Mouse (Mus musculus) hindbrain, embryonic 10.5 days (tissue): ENCODE data around the gene Cxadr. TPM values are rescaled to one million over a fixed set of nuclear protein-coding genes. Genes with fewer than 3 reads are reported as not detected.

Source experiments
- DNase-seq: peaks from one replicate; pipeline ENCODE4 v3.0.0-alpha.2; 2017; ENCODE audit warnings: low spot score
- H3K27ac ChIP-seq: fragments of 300-500 bp; sonication (generic); 2 replicates; pipeline ENCODE4 v1.5.1; 2016; ENCODE audit warnings: mild to moderate bottlenecking, moderate library complexity
- H3K27me3 ChIP-seq: fragments of 300-500 bp; sonication (generic); 2 replicates; pipeline ENCODE4 v1.6.1; 2016; ENCODE audit warnings: mild to moderate bottlenecking; ENCODE audit not compliant: poor library complexity, insufficient read depth, severe bottlenecking
- H3K36me3 ChIP-seq: fragments of 300-500 bp; sonication (generic); 2 replicates; pipeline ENCODE4 v1.6.1; 2016; ENCODE audit warnings: mild to moderate bottlenecking, moderate library complexity
- H3K4me1 ChIP-seq: fragments of 300-500 bp; sonication (generic); replicated peaks from 2 replicates; pipeline ENCODE4 v1.6.1; 2016; ENCODE audit warnings: mild to moderate bottlenecking
- H3K4me3 ChIP-seq: fragments of 300-500 bp; sonication (generic); 2 replicates; pipeline ENCODE4 v1.5.1; 2016; ENCODE audit warnings: mild to moderate bottlenecking, moderate library complexity
- H3K9me3 ChIP-seq: fragments of 300-500 bp; sonication (generic); 2 replicates; pipeline ENCODE4 v1.6.1; 2016; ENCODE audit warnings: mild to moderate bottlenecking, moderate library complexity
- WGBS: fragments of 180-500 bp; shearing (Covaris S2); methylation state at CpG from one replicate; pipeline ENCODE4 v1.1.7; 2016; 5-methylcytosine and 5-hydroxymethylcytosine counted together
- polyA plus RNA-seq: library from polyadenylated mRNA; unstranded; fragments of >200 nt; fragmentation: Nextera tagmentation; extraction: Ambion mirVana; gene quantifications from 2 replicates; pipeline ENCODE4 v1.2.1, GENCODE M21; 2016

Cxadr gene
- polyA plus RNA-seq = 48.3 and 58.4 TPM in 2 replicates

- Histone ChIP-seq H3K9me3 (no peaks in the 10 kb centered on the region), H3K4me1 (peaks cover 28% of the 10 kb centered on the region), H3K36me3 (peaks cover 27% of the 10 kb centered on the region), H3K27ac (peak within 1 kb of the TSS; percentile 97), H3K4me3 (peak within 1 kb of the TSS; percentile 98), H3K27me3 (0 out of 2 replicates have a peak, but pooled peaks cover 6% of the 10 kb centered on the region)
- under 1% methylated on average over 34 of the region's 34 CpGs for WGBS
- peak; percentile 90 for DNase-seq
These were observed at the start of gene Cxadr for GRCm38 (mm10) chr16:78301183-78301830. TSS of gene Cxadr (plus strand) at chr16:78301489.

- H3K36me3 ChIP-seq = no peaks in the 10 kb centered on the region
- H3K4me3 ChIP-seq = no peak overlapping the region
- no peaks in the 10 kb centered on the region for H3K9me3 ChIP-seq
- H3K4me1 ChIP-seq = no peaks in the 10 kb centered on the region
- no peaks in the 10 kb centered on the region for H3K27me3 ChIP-seq
- no peak for DNase-seq
- no peak overlapping the region for H3K27ac ChIP-seq
- WGBS = 81% methylated on average over 4 of the region's 4 CpGs
These were observed 42.3 kb upstream of the Cxadr start for GRCm38 (mm10) chr16:78258989-78259388.

- H3K27me3 ChIP-seq = no peaks in the 10 kb centered on the region
- 76% methylated on average over 10 of the region's 10 CpGs for WGBS
- H3K27ac ChIP-seq = no peak overlapping the region
These were observed 41.0 kb upstream of the Cxadr start for GRCm38 (mm10) chr16:78260070-78260879.

GRCm38 (mm10) chr16:78261520-78261919 is 39.8 kb upstream of the Cxadr start:
- no peak overlapping the region for H3K4me3 ChIP-seq
- no peak for DNase-seq
- no peak overlapping the region for H3K27ac ChIP-seq
- H3K9me3 ChIP-seq = no peaks in the 10 kb centered on the region
- H3K27me3 ChIP-seq = no peaks in the 10 kb centered on the region
- H3K36me3 ChIP-seq = no peaks in the 10 kb centered on the region
- H3K4me1 ChIP-seq = peaks cover 17% of the 10 kb centered on the region
- 79% methylated on average over 3 of the region's 3 CpGs for WGBS

More at GRCm38 (mm10) chr16:78260070-78260879, 41.0 kb upstream of the Cxadr start:
- no peaks in the 10 kb centered on the region for H3K36me3 ChIP-seq
- no peak overlapping the region for H3K4me3 ChIP-seq
- peaks cover 9% of the 10 kb centered on the region for H3K4me1 ChIP-seq
- no peaks in the 10 kb centered on the region for H3K9me3 ChIP-seq
- no peak for DNase-seq

- peak; percentile 38 for DNase-seq
- Histone ChIP-seq H3K36me3 (no peaks in the 10 kb centered on the region), H3K9me3 (no peaks in the 10 kb centered on the region), H3K27me3 (no peaks in the 10 kb centered on the region), H3K4me1 (peaks cover 17% of the 10 kb centered on the region), H3K27ac (peak overlapping the region; percentile 87), H3K4me3 (peak overlapping the region; percentile 54)
- 14% methylated on average over 16 of the region's 16 CpGs for WGBS
These were observed 36.7 kb upstream of the Cxadr start for GRCm38 (mm10) chr16:78264442-78265150.

- Histone ChIP-seq H3K9me3 (no peaks in the 10 kb centered on the region), H3K27me3 (no peaks in the 10 kb centered on the region), H3K4me3 (peak overlapping the region; percentile 54), H3K27ac (peak overlapping the region; percentile 87), H3K36me3 (no peaks in the 10 kb centered on the region), H3K4me1 (peaks cover 17% of the 10 kb centered on the region)
- DNase-seq = peak; percentile 62
- WGBS = under 1% methylated on average over 7 of the region's 7 CpGs
These were observed 36.1 kb upstream of the Cxadr start for GRCm38 (mm10) chr16:78265151-78265590.

- DNase-seq = no peak
- Histone ChIP-seq H3K4me1 (peaks cover 17% of the 10 kb centered on the region), H3K27ac (peak overlapping the region; percentile 42; the same call in 1 of the 2 replicates), H3K4me3 (no peak overlapping the region), H3K36me3 (no peaks in the 10 kb centered on the region), H3K27me3 (no peaks in the 10 kb centered on the region), H3K9me3 (no peaks in the 10 kb centered on the region)
- 42% methylated on average over 11 of the region's 11 CpGs for WGBS
These were observed 35.5 kb upstream of the Cxadr start for GRCm38 (mm10) chr16:78265826-78266225.

- Histone ChIP-seq H3K4me1 (peaks cover 17% of the 10 kb centered on the region), H3K9me3 (no peaks in the 10 kb centered on the region), H3K36me3 (no peaks in the 10 kb centered on the region), H3K27me3 (no peaks in the 10 kb centered on the region), H3K27ac (no peak overlapping the region), H3K4me3 (no peak overlapping the region)
- no peak for DNase-seq
These were observed 33.8 kb upstream of the Cxadr start for GRCm38 (mm10) chr16:78267453-78267852.

- H3K9me3 ChIP-seq = no peaks in the 10 kb centered on the region
- DNase-seq = no peak
- H3K27ac ChIP-seq = no peak overlapping the region
- no peaks in the 10 kb centered on the region for H3K36me3 ChIP-seq
- H3K4me3 ChIP-seq = no peak overlapping the region
- 92% methylated on average over 3 of the region's 3 CpGs for WGBS
- peaks cover 17% of the 10 kb centered on the region for H3K4me1 ChIP-seq
- no peaks in the 10 kb centered on the region for H3K27me3 ChIP-seq
These were observed 33.1 kb upstream of the Cxadr start for GRCm38 (mm10) chr16:78268167-78268566.

- Histone ChIP-seq H3K9me3 (no peaks in the 10 kb centered on the region), H3K36me3 (no peaks in the 10 kb centered on the region), H3K27me3 (no peaks in the 10 kb centered on the region), H3K4me3 (no peak overlapping the region), H3K4me1 (no peaks in the 10 kb centered on the region; the same call in 1 of the 2 replicates), H3K27ac (no peak overlapping the region)
- WGBS = 82% methylated on average over 9 of the region's 9 CpGs
- no peak for DNase-seq
These were observed 26.3 kb upstream of the Cxadr start for GRCm38 (mm10) chr16:78274825-78275455.

GRCm38 (mm10) chr16:78277567-78277966 is 23.7 kb upstream of the Cxadr start:
- Histone ChIP-seq H3K27me3 (no peaks in the 10 kb centered on the region), H3K4me3 (no peak overlapping the region), H3K9me3 (no peaks in the 10 kb centered on the region), H3K36me3 (no peaks in the 10 kb centered on the region), H3K27ac (no peak overlapping the region), H3K4me1 (no peaks in the 10 kb centered on the region; the same call in 1 of the 2 replicates)
- WGBS = 52% methylated on average over 4 of the region's 4 CpGs
- no peak for DNase-seq

GRCm38 (mm10) chr16:78280093-78280881 is 21.0 kb upstream of the Cxadr start:
- Histone ChIP-seq H3K36me3 (no peaks in the 10 kb centered on the region), H3K27ac (peak overlapping the region; percentile 35; the same call in 1 of the 2 replicates), H3K4me1 (no peaks in the 10 kb centered on the region; the same call in 1 of the 2 replicates), H3K9me3 (no peaks in the 10 kb centered on the region), H3K4me3 (no peak overlapping the region), H3K27me3 (no peaks in the 10 kb centered on the region)
- no peak for DNase-seq
- WGBS = 88% methylated on average over 5 of the region's 5 CpGs
